Mouse (Mus musculus): ENCODE measurements around the gene Hook2.

DNA sequence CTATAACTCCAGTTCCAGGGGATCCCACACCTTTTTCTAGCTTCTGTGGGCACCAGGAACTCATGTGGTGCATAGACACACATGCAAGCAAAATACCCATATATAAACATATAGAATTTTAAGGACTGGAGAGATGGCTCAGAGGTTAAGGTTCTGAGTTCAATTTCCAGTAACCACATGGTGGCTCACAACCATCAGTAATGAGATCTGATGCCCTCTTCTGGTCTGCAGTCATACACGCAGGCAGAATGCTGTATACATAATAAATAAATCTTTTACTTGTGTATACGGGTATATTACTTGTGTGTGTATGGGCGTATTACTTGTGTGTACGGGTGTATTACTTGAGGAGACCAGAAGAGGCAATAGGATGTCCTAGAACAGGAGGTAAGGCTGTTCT, 26.5 kb upstream of the Hook2 start:
- TF ChIP-seq CTCF (IDR thresholded peaks at IDR 0.05; ENCODE audit: borderline replicate concordance, insufficient read depth, low read depth, low read length) (no peak), POLR2A (IDR thresholded peaks at IDR 0.05; ENCODE audit: borderline replicate concordance, insufficient read depth, low read length) (no peak)

Measured in cerebellum, adult 2 months (tissue).